ENCODE assay signal across 24 mouse cellular contexts in genomic region chr15:5799917-5800316, GRCm38 (mm10).
"Had no signal": no experiment of that assay in that cellular context is flagged by ENCODE, and none has a peak within 500 bp of the region (broad histone marks: within the 10 kb centered on the region; RNA-seq: fewer than 3 reads in every experiment).

No protein-coding gene starts in this region.

- ATAC-seq: forebrain, postnatal 0 days; hindbrain, postnatal 0 days; intestine, embryonic 16.5 days had no signal

- H3K9me3 ChIP-seq: heart, embryonic 13.5 days; heart, embryonic 15.5 days; hindbrain, embryonic 13.5 days; hindbrain, embryonic 15.5 days; kidney, embryonic 15.5 days had no signal

- DNase-seq: forebrain, postnatal 0 days; gastrocnemius, postnatal 14 days; gastrocnemius, postnatal 36 days; heart, adult 11 months; heart, adult 2 months; heart, postnatal 14 days; heart, postnatal 36 days; kidney, adult 11 months; kidney, adult 2 months; kidney, adult 9 months; kidney, postnatal 14 days; kidney, postnatal 36 days; layer of hippocampus, adult 9-11 months; layer of hippocampus, postnatal 36 days; left cerebral cortex, postnatal 4 days had no signal

- H3K36me3 ChIP-seq: heart, embryonic 13.5 days; heart, embryonic 15.5 days; hindbrain, embryonic 13.5 days; hindbrain, embryonic 15.5 days; kidney, embryonic 15.5 days had no signal

- H3K9ac ChIP-seq: forebrain, postnatal 0 days; heart, embryonic 13.5 days; heart, embryonic 15.5 days; hindbrain, embryonic 13.5 days; hindbrain, embryonic 15.5 days; kidney, embryonic 15.5 days had no signal

- H3K27ac ChIP-seq: heart, adult 2 months; heart, embryonic 13.5 days; heart, embryonic 15.5 days; hindbrain, embryonic 13.5 days; hindbrain, embryonic 15.5 days; hindbrain, postnatal 0 days; kidney, embryonic 15.5 days; kidney, postnatal 0 days had no signal

- H3K4me3 ChIP-seq: heart, adult 2 months; heart, embryonic 13.5 days; heart, embryonic 15.5 days; hindbrain, embryonic 13.5 days; hindbrain, embryonic 15.5 days; kidney, embryonic 15.5 days had no signal

- H3K4me1 ChIP-seq: heart, embryonic 13.5 days; heart, embryonic 15.5 days; hindbrain, embryonic 13.5 days; hindbrain, embryonic 15.5 days; kidney, embryonic 15.5 days had no signal

- H3K27me3 ChIP-seq: heart, embryonic 13.5 days; heart, embryonic 15.5 days; hindbrain, embryonic 13.5 days; hindbrain, embryonic 15.5 days; kidney, embryonic 15.5 days had no signal

- H3K4me2 ChIP-seq: heart, embryonic 11.5 days; heart, embryonic 13.5 days; heart, embryonic 15.5 days; hindbrain, embryonic 13.5 days; hindbrain, embryonic 15.5 days; kidney, embryonic 15.5 days had no signal
